Mouse (Mus musculus) cerebral cortex, adult 2 months (tissue): ENCODE data around the gene Krtap4-2.

Experiments
- WGBS: fragments of 180-500 bp; shearing (Covaris S2); methylation state at CpG from one replicate; pipeline ENCODE4 v1.1.7; 2018; 5-methylcytosine and 5-hydroxymethylcytosine counted together

Gene Krtap4-2

DNA sequence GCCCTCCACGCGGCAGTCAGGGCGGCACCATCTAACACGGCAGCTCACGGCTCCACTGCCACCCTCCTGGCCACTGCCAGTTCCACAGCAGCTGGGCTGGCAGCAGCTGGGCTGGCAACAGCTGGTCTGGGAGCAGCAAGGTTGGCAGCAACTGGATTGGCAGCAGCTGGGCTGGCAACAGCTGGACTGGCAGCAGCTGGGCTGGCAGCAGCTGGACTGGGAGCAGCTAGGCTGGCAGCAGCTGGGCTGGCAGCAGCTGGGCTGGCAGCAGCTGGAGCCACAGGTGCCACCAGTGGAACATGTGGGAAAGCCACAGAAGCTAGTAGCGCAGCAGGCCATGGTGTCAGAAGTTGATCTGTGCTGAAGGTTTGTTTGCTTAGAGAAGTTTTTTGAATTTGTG lies 43.9 kb downstream of the Krtap4-2 start, which contains the start of gene Krtap1-3:
Gene Krtap1-3 (minus strand): TSS at position 359 of the 400 bp plus-strand sequence.
- WGBS: 86% methylated on average over 6 of the region's 6 CpGs

DNA sequence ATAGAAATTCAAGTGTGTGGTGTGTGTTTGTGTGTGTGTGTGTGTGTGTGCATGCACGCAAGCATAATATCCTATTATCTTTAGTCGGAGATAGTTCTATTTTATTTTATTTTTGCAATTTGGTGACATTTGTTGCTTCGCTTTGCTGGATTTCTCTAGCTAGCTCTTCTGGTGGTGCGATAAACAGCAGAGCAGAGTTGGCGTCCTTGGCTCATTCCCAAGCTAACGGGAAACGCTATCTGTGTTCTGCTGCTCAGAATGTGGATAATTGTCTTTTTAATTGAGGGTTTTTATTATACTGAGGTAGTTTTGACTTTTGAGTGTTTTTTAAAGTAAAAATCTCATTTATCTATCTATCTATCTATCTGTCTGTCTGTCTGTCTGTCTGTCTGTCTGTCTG lies 49.8 kb downstream of the Krtap4-2 start:
- WGBS: 51% methylated on average over 7 of the region's 7 CpGs
